Mouse (Mus musculus) heart, embryonic 15.5 days (tissue): ENCODE measurements around the gene Vkorc1l1. TPM values are rescaled to one million over a fixed set of nuclear protein-coding genes. Genes with fewer than 3 reads are reported as not detected.
"Not testable (repeated sequence)": the region's sequence is repeated elsewhere in the genome, so short reads cannot be mapped to it uniquely, and the experiment has no call there.

Source experiments
- ATAC-seq: fragments of 200-750 bp; cut with Nextera tagmentation; replicated peaks from 2 replicates; pipeline ENCODE4 v1.8.0; 2017; ENCODE audit warnings: low read depth, moderate TSS enrichment; ENCODE audit not compliant: insufficient number of reproducible peaks, insufficient read depth, low FRiP score
- H3K27ac ChIP-seq: fragments of 300-500 bp; sonication (generic); 2 replicates; pipeline ENCODE4 v1.5.1; 2015; ENCODE audit warnings: mild to moderate bottlenecking, inconsistent platforms
- H3K27me3 ChIP-seq: fragments of 300-500 bp; sonication (generic); 2 replicates; pipeline ENCODE4 v1.6.1; 2015; ENCODE audit warnings: inconsistent platforms
- H3K36me3 ChIP-seq: fragments of 300-500 bp; sonication (generic); 2 replicates; pipeline ENCODE4 v1.6.1; 2015; ENCODE audit warnings: mild to moderate bottlenecking, inconsistent platforms
- H3K4me1 ChIP-seq: fragments of 300-500 bp; sonication (generic); replicated peaks from 2 replicates; pipeline ENCODE4 v1.6.1; 2015; ENCODE audit warnings: inconsistent platforms
- H3K4me2 ChIP-seq: fragments of 300-500 bp; sonication (generic); 2 replicates; pipeline ENCODE4 v1.6.1; 2015; ENCODE audit warnings: inconsistent platforms, mild to moderate bottlenecking, moderate library complexity
- H3K4me3 ChIP-seq: fragments of 300-500 bp; sonication (generic); 2 replicates; pipeline ENCODE4 v1.5.1; 2015; ENCODE audit warnings: mild to moderate bottlenecking, inconsistent platforms
- H3K9ac ChIP-seq: fragments of 300-500 bp; sonication (generic); 2 replicates; pipeline ENCODE4 v1.6.1; 2015; ENCODE audit warnings: mild to moderate bottlenecking, inconsistent platforms
- H3K9me3 ChIP-seq: fragments of 300-500 bp; sonication (generic); replicated peaks from 2 replicates; pipeline ENCODE4 v1.6.1; 2016; ENCODE audit warnings: inconsistent platforms
- whole genome bisulfite sequencing: fragments of 180-500 bp; shearing (Covaris S2); methylation state at CpG from one replicate; pipeline ENCODE4 v1.1.7; 2015; ENCODE audit warnings: mixed read lengths; 5-methylcytosine and 5-hydroxymethylcytosine counted together
- polyA plus RNA-seq: library from polyadenylated mRNA; unstranded; fragments of >200 nt; fragmentation: Nextera tagmentation; extraction: Ambion mirVana; gene quantifications from 2 replicates; pipeline ENCODE4 v1.2.1, GENCODE M21; 2015

The Vkorc1l1 gene
- polyA plus RNA-seq = 13.2 and 14.3 TPM in 2 replicates

GRCm38 (mm10) chr5:129941495-129942045 lies at the start of gene Vkorc1l1:
Gene Vkorc1l1 (plus strand): TSS chr5:129941970.
- Histone ChIP-seq H3K9ac (peak within 1 kb of the TSS; percentile 81), H3K27me3 (no peaks in the 10 kb centered on the region; the same call in 1 of the 2 replicates), H3K36me3 (no peaks in the 10 kb centered on the region), H3K27ac (peak within 1 kb of the TSS; percentile 59), H3K4me3 (peak within 1 kb of the TSS; percentile 75), H3K9me3 (no peaks in the 10 kb centered on the region), H3K4me1 (peaks cover 6% of the 10 kb centered on the region), H3K4me2 (peak within 1 kb of the TSS; percentile 76)
- under 1% methylated on average over 56 of the region's 59 CpGs for WGBS
- ATAC-seq = peak; percentile 97

- peak within 1 kb of the TSS; percentile 69 for H3K9ac ChIP-seq
- peaks cover 11% of the 10 kb centered on the region for H3K4me1 ChIP-seq
- ATAC-seq = peak; percentile 99
- peaks cover 2% of the 10 kb centered on the region; the same call in 1 of the 2 replicates for H3K27me3 ChIP-seq
- WGBS = 2% methylated on average over 44 of the region's 44 CpGs
- no peaks in the 10 kb centered on the region for H3K9me3 ChIP-seq
- H3K36me3 ChIP-seq = no peaks in the 10 kb centered on the region
- H3K4me2 ChIP-seq = peak within 1 kb of the TSS; percentile 93
- H3K27ac ChIP-seq = no peak within 1 kb of the TSS
- peak within 1 kb of the TSS; percentile 78 for H3K4me3 ChIP-seq
Measured at GRCm38 (mm10) chr5:129895198-129896088, 46.3 kb upstream of the Vkorc1l1 start, which contains the start of gene Zbed5. Gene Zbed5 (plus strand): TSS chr5:129895723.

GRCm38 (mm10) chr5:129898449-129898848 lies 43.3 kb upstream of the Vkorc1l1 start, which contains the start of gene Phkg1:
Gene Phkg1 (minus strand): TSS chr5:129898549.
- Histone ChIP-seq H3K27ac (no peak within 1 kb of the TSS), H3K9me3 (no peaks in the 10 kb centered on the region), H3K27me3 (no peaks in the 10 kb centered on the region), H3K9ac (no peak within 1 kb of the TSS), H3K4me1 (peaks cover 11% of the 10 kb centered on the region), H3K36me3 (no peaks in the 10 kb centered on the region), H3K4me3 (no peak within 1 kb of the TSS), H3K4me2 (no peak within 1 kb of the TSS)
- 89% methylated on average over 1 of the region's 1 CpGs for WGBS
- no peak for ATAC-seq

- H3K27me3 ChIP-seq = no peaks in the 10 kb centered on the region
- no peaks in the 10 kb centered on the region for H3K36me3 ChIP-seq
- no peaks in the 10 kb centered on the region for H3K9me3 ChIP-seq
- H3K4me2 ChIP-seq = peak overlapping the region; percentile 83
- H3K4me3 ChIP-seq = peak overlapping the region; percentile 72
- 37% methylated on average over 4 of the region's 4 CpGs for WGBS
- no peaks in the 10 kb centered on the region; the same call in 1 of the 2 replicates for H3K4me1 ChIP-seq
- H3K9ac ChIP-seq = peak overlapping the region; percentile 80; the same call in 1 of the 2 replicates
- ATAC-seq = no peak
- H3K27ac ChIP-seq = no peak overlapping the region
Measured at GRCm38 (mm10) chr5:129907775-129908174, 34.0 kb upstream of the Vkorc1l1 start.

- Histone ChIP-seq H3K9me3 (no peaks in the 10 kb centered on the region), H3K9ac (peak within 1 kb of the TSS; percentile 80), H3K27me3 (no peaks in the 10 kb centered on the region), H3K4me1 (no peaks in the 10 kb centered on the region; the same call in 1 of the 2 replicates), H3K4me2 (peak within 1 kb of the TSS; percentile 83), H3K4me3 (peak within 1 kb of the TSS; percentile 72), H3K36me3 (no peaks in the 10 kb centered on the region), H3K27ac (peak within 1 kb of the TSS; percentile 93)
- under 1% methylated on average over 63 of the region's 63 CpGs for WGBS
- ATAC-seq = peak; percentile 97
Measured at GRCm38 (mm10) chr5:129908242-129908965, 33.4 kb upstream of the Vkorc1l1 start, which contains the start of gene Nupr1l. Gene Nupr1l (plus strand): TSS chr5:129908540.

- H3K27me3 ChIP-seq = no peaks in the 10 kb centered on the region
- H3K9ac ChIP-seq = peak overlapping the region; percentile 80; the same call in 1 of the 2 replicates
- H3K4me3 ChIP-seq = peak overlapping the region; percentile 72
- no peaks in the 10 kb centered on the region; the same call in 1 of the 2 replicates for H3K4me1 ChIP-seq
- H3K36me3 ChIP-seq = no peaks in the 10 kb centered on the region
- no peak for ATAC-seq
- H3K27ac ChIP-seq = no peak overlapping the region; the same call in 1 of the 2 replicates
- WGBS = 70% methylated on average over 9 of the region's 9 CpGs
- H3K4me2 ChIP-seq = peak overlapping the region; percentile 83
- no peaks in the 10 kb centered on the region for H3K9me3 ChIP-seq
Measured at GRCm38 (mm10) chr5:129909147-129909546, 32.6 kb upstream of the Vkorc1l1 start.

- Histone ChIP-seq H3K4me2 (no peak overlapping the region), H3K4me1 (no peaks in the 10 kb centered on the region; the same call in 1 of the 2 replicates), H3K36me3 (no peaks in the 10 kb centered on the region), H3K9ac (no peak overlapping the region), H3K4me3 (no peak overlapping the region), H3K9me3 (no peaks in the 10 kb centered on the region), H3K27ac (no peak overlapping the region), H3K27me3 (no peaks in the 10 kb centered on the region)
- 78% methylated on average over 7 of the region's 7 CpGs for WGBS
- ATAC-seq = no peak
Measured at GRCm38 (mm10) chr5:129909591-129909990, 32.2 kb upstream of the Vkorc1l1 start.

- no peaks in the 10 kb centered on the region for H3K9me3 ChIP-seq
- H3K4me1 ChIP-seq = no peaks in the 10 kb centered on the region; the same call in 1 of the 2 replicates
- H3K9ac ChIP-seq = no peak overlapping the region
- no peaks in the 10 kb centered on the region for H3K27me3 ChIP-seq
- no peak overlapping the region for H3K4me3 ChIP-seq
- H3K4me2 ChIP-seq = no peak overlapping the region
- WGBS = 42% methylated on average over 2 of the region's 2 CpGs
- no peaks in the 10 kb centered on the region for H3K36me3 ChIP-seq
- no peak for ATAC-seq
- no peak overlapping the region for H3K27ac ChIP-seq
Measured at GRCm38 (mm10) chr5:129914024-129914423, 27.7 kb upstream of the Vkorc1l1 start.

- not testable (repeated sequence) for H3K27ac ChIP-seq, H3K4me1 ChIP-seq, ATAC-seq, H3K36me3 ChIP-seq, H3K4me2 ChIP-seq, H3K9me3 ChIP-seq, H3K9ac ChIP-seq, H3K27me3 ChIP-seq, H3K4me3 ChIP-seq
- WGBS = 80% methylated on average over 11 of the region's 11 CpGs
Measured at GRCm38 (mm10) chr5:129915491-129915890, 26.3 kb upstream of the Vkorc1l1 start.

GRCm38 (mm10) chr5:129918065-129918651 lies 23.6 kb upstream of the Vkorc1l1 start:
- Histone ChIP-seq H3K36me3 (no peaks in the 10 kb centered on the region), H3K9ac (no peak overlapping the region), H3K27me3 (no peaks in the 10 kb centered on the region), H3K4me2 (no peak overlapping the region), H3K27ac (no peak overlapping the region), H3K4me1 (no peaks in the 10 kb centered on the region), H3K4me3 (no peak overlapping the region), H3K9me3 (no peaks in the 10 kb centered on the region)
- 84% methylated on average over 24 of the region's 24 CpGs for WGBS
- ATAC-seq = no peak
